Mouse (Mus musculus) megakaryocyte, embryonic 14.5 days (primary cell): ENCODE data around the gene Olfr139.

Experiments used
- FLI1 ChIP-seq: IDR thresholded peaks from 2 replicates; pipeline ENCODE4 v1.6.1; 2012; ENCODE audit warnings: low read length, inconsistent platforms, mixed read lengths
- GATA1 ChIP-seq: IDR thresholded peaks from 3 replicates; pipeline ENCODE4 v1.6.1; 2012; ENCODE audit warnings: mixed read lengths, low read length, inconsistent platforms, borderline replicate concordance

- TF ChIP-seq GATA1 (no peak), FLI1 (no peak)
These were observed 48.7 kb upstream of the Olfr139 start for GRCm38 (mm10) chr11:74105066-74105465.
